Mouse (Mus musculus) CH12.LX (cell line): Measurements from ENCODE around the gene Pla1a.

Source experiments
- CHD2 ChIP-seq: IDR thresholded peaks from 2 replicates; pipeline ENCODE4 v1.6.1; 2011; ENCODE audit warnings: low read length, improper control_type of control experiment
- KAT2A ChIP-seq: IDR thresholded peaks from 2 replicates; pipeline ENCODE4 v1.6.1; 2012; ENCODE audit warnings: low read length, improper control_type of control experiment, inconsistent platforms; ENCODE audit not compliant: insufficient replicate concordance
- POLR2A ChIP-seq: IDR thresholded peaks from 2 replicates; pipeline ENCODE4 v1.6.1; 2011; ENCODE audit warnings: low read depth, mild to moderate bottlenecking, improper control_type of control experiment, low read length
- RCOR1 ChIP-seq: conservative IDR thresholded peaks from 2 replicates; pipeline ENCODE4 v1.6.1; 2012; ENCODE audit warnings: low read depth, mild to moderate bottlenecking, inconsistent platforms, low read length, improper control_type of control experiment

GRCm38 (mm10) chr16:38451421-38452205, 18.7 kb upstream of the Pla1a start:
- TF ChIP-seq POLR2A, result no peak
- 0 out of 2 replicates have a peak, but pooled peaks have one; percentile 48 for TF ChIP-seq KAT2A
- 0 out of 2 replicates have a peak, but pooled peaks have one; percentile 54 for TF ChIP-seq RCOR1
- no peak; the same call in 1 of the 2 replicates for TF ChIP-seq CHD2
